Mouse (Mus musculus) testis, adult 2 months (tissue): Measurements from ENCODE around the gene Defa21.
"Not testable (repeated sequence)": the region's sequence is repeated elsewhere in the genome, so short reads cannot be mapped to it uniquely, and the experiment has no call there.

Experiments
- CTCF ChIP-seq: fragments of 200-500 bp; IDR thresholded peaks from 2 replicates; pipeline ENCODE4 v1.5.1; 2012; ENCODE audit warnings: low read depth, mild to moderate bottlenecking, inconsistent platforms, low read length, moderate library complexity; ENCODE audit not compliant: control insufficient read depth, insufficient read depth, insufficient replicate concordance
- POLR2A ChIP-seq: fragments of 200-500 bp; IDR thresholded peaks from 2 replicates; pipeline ENCODE4 v1.6.1; 2012; ENCODE audit warnings: low read depth, mild to moderate bottlenecking, inconsistent platforms, low read length, moderate library complexity; ENCODE audit not compliant: control insufficient read depth

DNA sequence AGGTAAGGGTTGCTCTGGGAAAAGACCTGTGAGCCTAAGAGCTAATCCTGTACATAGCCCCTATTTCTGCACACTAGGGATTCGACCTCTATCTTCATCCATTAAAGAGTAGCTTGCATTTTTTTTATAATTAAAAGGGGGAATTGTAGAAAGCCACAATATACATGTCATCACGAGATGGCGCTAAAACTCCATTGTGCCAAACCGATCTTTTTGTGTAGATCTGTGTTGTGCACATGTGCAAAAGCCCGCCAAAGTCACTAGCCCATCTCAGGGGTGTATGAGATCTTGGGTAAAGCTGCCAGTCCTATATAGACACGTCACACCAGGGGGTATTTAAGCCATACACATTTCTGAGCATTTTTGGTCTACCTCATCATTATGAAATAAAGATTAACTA, 16.8 kb upstream of the Defa21 start:
- not testable (repeated sequence) for TF ChIP-seq POLR2A, CTCF
